Mouse (Mus musculus) adrenal gland, postnatal 14 days (tissue): ENCODE data around the gene Ctf2. TPM values are rescaled to one million over a fixed set of nuclear protein-coding genes. Genes with fewer than 3 reads are reported as not detected.
"Not testable (repeated sequence)": the region's sequence is repeated elsewhere in the genome, so short reads cannot be mapped to it uniquely, and the experiment has no call there.

Experiments used
- DNase-seq: peaks from one replicate; pipeline ENCODE4 v3.0.0; 2021; ENCODE audit warnings: mixed read lengths
- long read RNA-seq, 2 experiments: library from polyadenylated mRNA; stranded (forward); transcript quantifications; one replicate each; pipeline ENCODE4 v2.0.0; 2021
- total RNA-seq: library from RNA; stranded (reverse); gene quantifications from 2 replicates; pipeline ENCODE4 v1.2.3, GENCODE M21; 2021

Ctf2 gene
- total RNA-seq = not detected in 2 replicates
- long read RNA-seq, experiment 1 = 0 reads
- long read RNA-seq, experiment 2 = 0 reads

- not testable (repeated sequence) for DNase-seq
Measured at GRCm38 (mm10) chr7:127732066-127732465, at the start of gene Ctf2. Gene Ctf2 (minus strand): TSS chr7:127732166.

- no peak for DNase-seq
Measured at GRCm38 (mm10) chr7:127778350-127778749, 46.4 kb upstream of the Ctf2 start.

- peak; percentile 83 for DNase-seq
Measured at GRCm38 (mm10) chr7:127777474-127778266, 45.7 kb upstream of the Ctf2 start.

GRCm38 (mm10) chr7:127776878-127777473 lies 45.0 kb upstream of the Ctf2 start:
- DNase-seq = peak; percentile 99

- peak; percentile 94 for DNase-seq
Measured at GRCm38 (mm10) chr7:127776426-127776825, 44.5 kb upstream of the Ctf2 start, which contains the start of gene Setd1a. Gene Setd1a (plus strand): TSS chr7:127776670.

GRCm38 (mm10) chr7:127775837-127776236 lies 43.9 kb upstream of the Ctf2 start:
- peak; percentile 27 for DNase-seq

- peak; percentile 90 for DNase-seq
Measured at GRCm38 (mm10) chr7:127773664-127774384, 41.9 kb upstream of the Ctf2 start.

GRCm38 (mm10) chr7:127772557-127772956 lies 40.6 kb upstream of the Ctf2 start:
- DNase-seq = no peak

GRCm38 (mm10) chr7:127772080-127772479 lies 40.1 kb upstream of the Ctf2 start:
- DNase-seq = no peak

- no peak for DNase-seq
Measured at GRCm38 (mm10) chr7:127771262-127771661, 39.3 kb upstream of the Ctf2 start.

GRCm38 (mm10) chr7:127770039-127770905 lies 38.3 kb upstream of the Ctf2 start:
- DNase-seq = peak; percentile 18

GRCm38 (mm10) chr7:127769651-127770038 lies 37.7 kb upstream of the Ctf2 start, which contains the start of gene Orai3:
Gene Orai3 (plus strand): TSS chr7:127769815.
- peak; percentile 93 for DNase-seq

GRCm38 (mm10) chr7:127768997-127769593 lies 37.1 kb upstream of the Ctf2 start:
- peak; percentile 97 for DNase-seq

- peak; percentile 40 for DNase-seq
Measured at GRCm38 (mm10) chr7:127768346-127768996, 36.5 kb upstream of the Ctf2 start.

- no peak for DNase-seq
Measured at GRCm38 (mm10) chr7:127767671-127768345, 35.8 kb upstream of the Ctf2 start.

GRCm38 (mm10) chr7:127766851-127767609 lies 35.1 kb upstream of the Ctf2 start:
- no peak for DNase-seq

GRCm38 (mm10) chr7:127765756-127766155 lies 33.8 kb upstream of the Ctf2 start:
- DNase-seq = peak; percentile 45

- DNase-seq = no peak
Measured at GRCm38 (mm10) chr7:127763642-127764041, 31.7 kb upstream of the Ctf2 start.

GRCm38 (mm10) chr7:127761026-127761425 lies 29.1 kb upstream of the Ctf2 start:
- peak; percentile 85 for DNase-seq
